Mouse (Mus musculus): ENCODE measurements at regions not wholly inside any gene's neighbourhood (a gene's known extent, or its start where the extent isn't known, plus 50 kb on each side); places are given as distances from the start of the nearest gene placed in this dataset.

- no peak for TF ChIP-seq CTCF (IDR thresholded peaks at IDR 0.05; ENCODE audit: insufficient read depth, low read length)
- no peak for TF ChIP-seq POLR2A (IDR thresholded peaks at IDR 0.05; ENCODE audit: borderline replicate concordance, extremely low read depth, low read depth, low read length)
- H3K4me1 ChIP-seq (ENCODE audit: control insufficient read depth, insufficient read depth, low read length), result no peaks in the 10 kb centered on the region; the same call in 1 of the 2 replicates
- H3K4me3 ChIP-seq (replicated peaks; ENCODE audit: extremely low read depth, low read depth, low read length), result no peak overlapping the region
- 83% methylated on average over 7 of the region's 7 CpGs for whole genome bisulfite sequencing
- DNase-seq, result no peak
Observed at GRCm38 (mm10) chr4:87371960-87372359, 141.7 kb upstream of the Slc24a2 start.

GRCm38 (mm10) chr4:87369626-87370234 lies 139.5 kb upstream of the Slc24a2 start:
- DNase-seq, result no peak
- H3K4me1 ChIP-seq (ENCODE audit: control insufficient read depth, insufficient read depth, low read length), result no peaks in the 10 kb centered on the region; the same call in 1 of the 2 replicates
- TF ChIP-seq CTCF (IDR thresholded peaks at IDR 0.05; ENCODE audit: insufficient read depth, low read length), result no peak
- TF ChIP-seq POLR2A (IDR thresholded peaks at IDR 0.05; ENCODE audit: borderline replicate concordance, extremely low read depth, low read depth, low read length), result no peak
- H3K4me3 ChIP-seq (replicated peaks; ENCODE audit: extremely low read depth, low read depth, low read length), result no peak overlapping the region
- 32% methylated on average over 14 of the region's 14 CpGs for WGBS

- Histone ChIP-seq H3K4me1 (ENCODE audit: control insufficient read depth, insufficient read depth, low read length) (no peaks in the 10 kb centered on the region; the same call in 1 of the 2 replicates), H3K4me3 (replicated peaks; ENCODE audit: extremely low read depth, low read depth, low read length) (peak overlapping the region; percentile 49)
- TF ChIP-seq POLR2A (IDR thresholded peaks at IDR 0.05; ENCODE audit: borderline replicate concordance, extremely low read depth, low read depth, low read length) (no peak), CTCF (IDR thresholded peaks at IDR 0.05; ENCODE audit: insufficient read depth, low read length) (peak; percentile 56)
- WGBS, result 10% methylated on average over 20 of the region's 20 CpGs
- DNase-seq, result peak; percentile 42
Observed at GRCm38 (mm10) chr4:87368413-87369160, 138.3 kb upstream of the Slc24a2 start.

GRCm38 (mm10) chr4:87367732-87368412 lies 137.6 kb upstream of the Slc24a2 start:
- peak; percentile 73 for DNase-seq
- no peak for TF ChIP-seq POLR2A (IDR thresholded peaks at IDR 0.05; ENCODE audit: borderline replicate concordance, extremely low read depth, low read depth, low read length)
- peak; percentile 91 for TF ChIP-seq CTCF (IDR thresholded peaks at IDR 0.05; ENCODE audit: insufficient read depth, low read length)
- WGBS, result 8% methylated on average over 19 of the region's 19 CpGs
- no peaks in the 10 kb centered on the region; the same call in 1 of the 2 replicates for H3K4me1 ChIP-seq (ENCODE audit: control insufficient read depth, insufficient read depth, low read length)
- peak overlapping the region; percentile 49 for H3K4me3 ChIP-seq (replicated peaks; ENCODE audit: extremely low read depth, low read depth, low read length)

- DNase-seq, result no peak
- Histone ChIP-seq H3K4me1 (ENCODE audit: control insufficient read depth, insufficient read depth, low read length) (no peaks in the 10 kb centered on the region), H3K4me3 (replicated peaks; ENCODE audit: extremely low read depth, low read depth, low read length) (no peak overlapping the region)
- TF ChIP-seq CTCF (IDR thresholded peaks at IDR 0.05; ENCODE audit: insufficient read depth, low read length) (no peak), POLR2A (IDR thresholded peaks at IDR 0.05; ENCODE audit: borderline replicate concordance, extremely low read depth, low read depth, low read length) (no peak)
- WGBS, result 38% methylated on average over 6 of the region's 6 CpGs
Observed at GRCm38 (mm10) chr4:87362201-87362600, 131.9 kb upstream of the Slc24a2 start.

GRCm38 (mm10) chr4:87359483-87359882 lies 129.2 kb upstream of the Slc24a2 start:
- Histone ChIP-seq H3K4me3 (replicated peaks; ENCODE audit: extremely low read depth, low read depth, low read length) (no peak overlapping the region), H3K4me1 (ENCODE audit: control insufficient read depth, insufficient read depth, low read length) (no peaks in the 10 kb centered on the region)
- TF ChIP-seq POLR2A (IDR thresholded peaks at IDR 0.05; ENCODE audit: borderline replicate concordance, extremely low read depth, low read depth, low read length) (no peak), CTCF (IDR thresholded peaks at IDR 0.05; ENCODE audit: insufficient read depth, low read length) (peak; percentile 45)
- DNase-seq, result peak; percentile 17
- WGBS, result 33% methylated on average over 9 of the region's 9 CpGs

GRCm38 (mm10) chr4:87359004-87359403 lies 128.7 kb upstream of the Slc24a2 start:
- H3K4me1 ChIP-seq (ENCODE audit: control insufficient read depth, insufficient read depth, low read length), result no peaks in the 10 kb centered on the region
- no peak for DNase-seq
- 88% methylated on average over 3 of the region's 3 CpGs for WGBS
- no peak for TF ChIP-seq CTCF (IDR thresholded peaks at IDR 0.05; ENCODE audit: insufficient read depth, low read length)
- no peak for TF ChIP-seq POLR2A (IDR thresholded peaks at IDR 0.05; ENCODE audit: borderline replicate concordance, extremely low read depth, low read depth, low read length)
- no peak overlapping the region for H3K4me3 ChIP-seq (replicated peaks; ENCODE audit: extremely low read depth, low read depth, low read length)

GRCm38 (mm10) chr4:87332968-87333367 lies 102.7 kb upstream of the Slc24a2 start:
- TF ChIP-seq CTCF (IDR thresholded peaks at IDR 0.05; ENCODE audit: insufficient read depth, low read length), result no peak
- TF ChIP-seq POLR2A (IDR thresholded peaks at IDR 0.05; ENCODE audit: borderline replicate concordance, extremely low read depth, low read depth, low read length), result no peak
- Histone ChIP-seq H3K4me3 (replicated peaks; ENCODE audit: extremely low read depth, low read depth, low read length) (no peak overlapping the region), H3K4me1 (ENCODE audit: control insufficient read depth, insufficient read depth, low read length) (no peaks in the 10 kb centered on the region)
- 79% methylated on average over 2 of the region's 2 CpGs for WGBS
- no peak for DNase-seq

- Histone ChIP-seq H3K4me3 (replicated peaks; ENCODE audit: extremely low read depth, low read depth, low read length) (no peak overlapping the region), H3K4me1 (ENCODE audit: control insufficient read depth, insufficient read depth, low read length) (no peaks in the 10 kb centered on the region)
- DNase-seq, result no peak
- 62% methylated on average over 6 of the region's 6 CpGs for WGBS
- TF ChIP-seq POLR2A (IDR thresholded peaks at IDR 0.05; ENCODE audit: borderline replicate concordance, extremely low read depth, low read depth, low read length) (no peak), CTCF (IDR thresholded peaks at IDR 0.05; ENCODE audit: insufficient read depth, low read length) (no peak)
Observed at GRCm38 (mm10) chr4:87329136-87329535, 98.9 kb upstream of the Slc24a2 start.

Measured in lung, adult 2 months (tissue).